Mouse (Mus musculus): ENCODE measurements around the gene Olfr96.

- TF ChIP-seq GATA1 (IDR thresholded peaks at IDR 0.05; ENCODE audit: borderline replicate concordance, low read length) (no peak), FLI1 (IDR thresholded peaks at IDR 0.05; ENCODE audit: low read length) (no peak)
Measured at GRCm38 (mm10) chr17:37250544-37250943, 30.6 kb downstream of the Olfr96 start.
